Mouse (Mus musculus) kidney, postnatal 10 days (tissue): ENCODE results near the gene Micu2.
A peak's percentile ranks its signal among the peaks of the same experiment; 100 is the strongest.

Experiments
- DNase-seq: peaks from one replicate; pipeline ENCODE4 v3.0.0; 2021; ENCODE audit warnings: mixed read lengths

The Micu2 gene

GRCm38 (mm10) chr14:57998526-57999401, at the start of gene Micu2:
Micu2 (minus strand) TSS chr14:57999262.
- DNase-seq, result peak; percentile 94

GRCm38 (mm10) chr14:58046639-58047284, 47.7 kb upstream of the Micu2 start:
- no peak for DNase-seq

GRCm38 (mm10) chr14:58036174-58036573, 37.1 kb upstream of the Micu2 start:
- no peak for DNase-seq

- DNase-seq, result peak; percentile 81
These were observed 35.5 kb upstream of the Micu2 start for GRCm38 (mm10) chr14:58034567-58034966.

GRCm38 (mm10) chr14:58018869-58019268, 19.8 kb upstream of the Micu2 start:
- DNase-seq, result peak; percentile 52

GRCm38 (mm10) chr14:58003852-58004251, 4.8 kb upstream of the Micu2 start:
- no peak for DNase-seq

GRCm38 (mm10) chr14:58002161-58002560, 3.1 kb upstream of the Micu2 start:
- no peak for DNase-seq

- no peak for DNase-seq
These were observed 306 bp upstream of the Micu2 start for GRCm38 (mm10) chr14:57999402-57999734.

GRCm38 (mm10) chr14:57997431-57997830, 1.6 kb downstream of the Micu2 start:
- no peak for DNase-seq

- no peak for DNase-seq
These were observed 2.9 kb downstream of the Micu2 start for GRCm38 (mm10) chr14:57996210-57996609.

GRCm38 (mm10) chr14:57991761-57992160, 7.3 kb downstream of the Micu2 start:
- no peak for DNase-seq

- no peak for DNase-seq
These were observed 9.9 kb downstream of the Micu2 start for GRCm38 (mm10) chr14:57989162-57989561.

GRCm38 (mm10) chr14:57985780-57986179, 13.3 kb downstream of the Micu2 start:
- DNase-seq, result no peak

GRCm38 (mm10) chr14:57982450-57982849, 16.6 kb downstream of the Micu2 start:
- no peak for DNase-seq

GRCm38 (mm10) chr14:57981720-57982418, 17.2 kb downstream of the Micu2 start:
- DNase-seq, result peak; percentile 25

GRCm38 (mm10) chr14:57980776-57981175, 18.3 kb downstream of the Micu2 start:
- DNase-seq, result no peak

GRCm38 (mm10) chr14:57980179-57980578, 18.9 kb downstream of the Micu2 start:
- DNase-seq, result peak; percentile 21

- no peak for DNase-seq
These were observed 20.9 kb downstream of the Micu2 start for GRCm38 (mm10) chr14:57978144-57978543.

GRCm38 (mm10) chr14:57975656-57976055, 23.4 kb downstream of the Micu2 start:
- DNase-seq, result no peak

- no peak for DNase-seq
These were observed 27.0 kb downstream of the Micu2 start for GRCm38 (mm10) chr14:57971986-57972525.

- no peak for DNase-seq
These were observed 30.2 kb downstream of the Micu2 start for GRCm38 (mm10) chr14:57968873-57969272.

- no peak for DNase-seq
These were observed 31.8 kb downstream of the Micu2 start for GRCm38 (mm10) chr14:57967080-57967797.

- peak; percentile 49 for DNase-seq
These were observed 37.2 kb downstream of the Micu2 start for GRCm38 (mm10) chr14:57961861-57962260.
